Mouse (Mus musculus) lung, embryonic 16.5 days (tissue): ENCODE results near the gene Larp1. TPM values are rescaled to one million over a fixed set of nuclear protein-coding genes. Genes with fewer than 3 reads are reported as not detected.

Source experiments
- ATAC-seq: fragments of 200-750 bp; cut with Nextera tagmentation; 2 replicates; pipeline ENCODE4 v1.8.0; 2017; ENCODE audit warnings: low read depth, mild to moderate bottlenecking, moderate library complexity
- H3K27ac ChIP-seq: fragments of 300-500 bp; sonication (generic); 2 replicates; pipeline ENCODE4 v1.5.1; 2014; ENCODE audit warnings: mild to moderate bottlenecking, control low read depth, low read length
- H3K27me3 ChIP-seq: fragments of 300-500 bp; sonication (generic); 2 replicates; pipeline ENCODE4 v1.6.1; 2014; ENCODE audit warnings: low read depth, low read length, mixed read lengths; ENCODE audit not compliant: control insufficient read depth, insufficient read depth
- H3K36me3 ChIP-seq: fragments of 300-500 bp; sonication (generic); 2 replicates; pipeline ENCODE4 v1.6.1; 2014; ENCODE audit warnings: low read length; ENCODE audit not compliant: control insufficient read depth, insufficient read depth
- H3K4me1 ChIP-seq: fragments of 300-500 bp; sonication (generic); replicated peaks from 2 replicates; pipeline ENCODE4 v1.6.1; 2014; ENCODE audit warnings: low read length, mixed read lengths; ENCODE audit not compliant: control insufficient read depth, insufficient read depth
- H3K4me2 ChIP-seq: fragments of 300-500 bp; sonication (generic); 2 replicates; pipeline ENCODE4 v1.6.1; 2014; ENCODE audit warnings: low read depth, low read length, control low read depth
- H3K4me3 ChIP-seq: fragments of 300-500 bp; sonication (generic); 2 replicates; pipeline ENCODE4 v1.5.1; 2014; ENCODE audit warnings: mild to moderate bottlenecking, low read length, control low read depth
- H3K9ac ChIP-seq: fragments of 300-500 bp; sonication (generic); 2 replicates; pipeline ENCODE4 v1.6.1; 2014; ENCODE audit warnings: low read length, control low read depth
- H3K9me3 ChIP-seq: fragments of 300-500 bp; sonication (generic); 2 replicates; pipeline ENCODE4 v1.6.1; 2016; ENCODE audit warnings: low read length; ENCODE audit not compliant: control insufficient read depth
- WGBS: fragments of 180-500 bp; shearing (Covaris S2); extraction: QIAGEN DNeasy Blood & Tissue Kit; methylation state at CpG from one replicate; pipeline ENCODE4 v1.1.7; 2014; 5-methylcytosine and 5-hydroxymethylcytosine counted together
- polyA plus RNA-seq: library from polyadenylated mRNA; unstranded; fragments of >200 nt; fragmentation: Nextera tagmentation; extraction: Ambion mirVana; gene quantifications from 2 replicates; pipeline ENCODE4 v1.2.1, GENCODE M21; 2015

Larp1 gene
- polyA plus RNA-seq, 1 experiment from 2014 or later, result 16.3 TPM

DNA sequence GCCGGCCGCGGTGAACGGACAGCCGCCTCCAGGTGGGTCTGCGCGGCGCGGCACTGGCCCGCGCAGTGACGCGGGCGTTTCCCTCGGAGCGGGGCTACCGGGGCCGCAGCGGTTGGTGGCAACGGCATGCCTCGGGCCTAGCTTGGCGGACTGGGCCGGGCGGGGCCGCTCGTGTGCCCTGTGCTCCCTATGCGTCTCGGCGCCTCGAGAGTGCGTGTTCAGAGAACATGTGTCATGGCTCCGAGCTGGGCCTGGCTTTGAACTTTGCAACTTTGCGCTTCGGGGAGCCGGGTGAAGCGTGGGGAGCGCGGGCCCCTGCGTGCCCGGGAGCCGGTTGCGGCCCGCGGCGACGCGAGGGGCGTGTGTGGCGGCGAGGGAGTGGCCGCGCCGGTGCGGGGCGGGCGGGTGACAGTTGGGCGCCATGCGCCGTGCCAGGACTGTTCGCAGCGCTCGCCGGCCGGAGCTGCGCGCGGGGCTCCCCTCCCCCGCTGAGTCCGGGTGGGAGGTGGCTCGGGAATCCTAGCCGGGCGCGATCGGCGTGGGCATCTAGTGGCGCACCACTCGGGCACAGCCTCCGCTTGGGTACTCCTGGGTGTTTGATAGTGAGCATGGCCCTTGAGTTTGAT, 765 bp downstream of the Larp1 start:
- peak; percentile 63 for ATAC-seq
- Histone ChIP-seq H3K27ac (peak overlapping the region; percentile 88), H3K4me1 (peaks cover 28% of the 10 kb centered on the region), H3K9ac (peak overlapping the region; percentile 93), H3K4me3 (peak overlapping the region; percentile 95), H3K36me3 (no peaks in the 10 kb centered on the region), H3K27me3 (no peaks in the 10 kb centered on the region), H3K4me2 (peak overlapping the region; percentile 67), H3K9me3 (no peaks in the 10 kb centered on the region)
- WGBS, result under 1% methylated on average over 66 of the region's 78 CpGs

DNA sequence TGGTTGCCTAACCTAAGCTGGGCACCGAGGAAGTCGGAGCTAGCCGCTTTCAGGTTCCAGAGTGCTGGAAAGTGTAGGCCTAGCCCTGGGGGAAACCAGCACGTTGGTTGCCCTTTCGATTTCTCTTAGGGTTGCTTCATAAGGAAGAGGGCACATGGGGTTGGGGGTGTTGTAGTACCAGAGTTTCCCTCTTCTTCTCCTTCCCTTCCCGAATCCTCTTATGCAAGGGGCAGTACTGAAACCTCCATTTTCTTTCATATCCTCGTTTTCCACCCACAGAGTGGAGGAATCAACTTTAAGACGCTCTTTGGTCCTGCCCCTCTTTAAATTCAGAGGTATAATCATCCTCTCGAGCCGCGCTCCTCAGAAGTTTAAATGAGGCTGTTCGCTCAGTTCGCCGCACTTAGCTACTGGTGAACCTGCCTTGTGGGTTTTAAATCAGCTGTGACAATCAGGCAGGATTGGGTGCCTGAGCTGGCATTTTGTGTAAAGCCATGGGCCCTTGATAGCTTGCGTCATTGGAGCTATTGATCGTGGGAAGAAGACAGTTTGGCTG, 1.4 kb downstream of the Larp1 start:
- no peak for ATAC-seq
- peaks cover 31% of the 10 kb centered on the region for H3K4me1 ChIP-seq
- 2% methylated on average over 16 of the region's 16 CpGs for WGBS
- H3K9me3 ChIP-seq, result no peaks in the 10 kb centered on the region
- peak overlapping the region; percentile 93 for H3K9ac ChIP-seq
- peak overlapping the region; percentile 88 for H3K27ac ChIP-seq
- H3K36me3 ChIP-seq, result no peaks in the 10 kb centered on the region
- H3K4me2 ChIP-seq, result peak overlapping the region; percentile 67
- no peaks in the 10 kb centered on the region for H3K27me3 ChIP-seq
- H3K4me3 ChIP-seq, result peak overlapping the region; percentile 95

DNA sequence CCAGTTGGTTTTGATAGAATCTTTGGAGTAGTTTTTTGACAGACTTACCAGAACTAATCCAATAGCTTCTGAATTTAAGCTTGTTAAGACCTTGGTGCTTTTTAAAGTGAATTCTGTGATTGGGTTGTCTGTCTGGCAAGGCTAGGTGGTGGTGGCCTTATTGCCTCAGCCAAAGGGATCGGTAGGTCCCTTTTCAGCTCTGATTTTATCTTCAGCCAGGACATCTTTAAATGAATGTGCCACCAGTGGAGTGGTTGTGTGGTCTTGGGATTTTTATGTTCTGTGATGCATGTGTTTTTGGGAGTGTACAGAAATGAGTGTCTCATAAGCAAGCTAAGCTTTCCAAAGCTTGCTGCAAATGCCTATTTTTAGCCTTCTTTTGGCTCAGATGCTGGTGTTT, 2.1 kb downstream of the Larp1 start:
- peak overlapping the region; percentile 39 for H3K9ac ChIP-seq
- peak overlapping the region; percentile 67 for H3K4me2 ChIP-seq
- no peaks in the 10 kb centered on the region for H3K36me3 ChIP-seq
- peak overlapping the region; percentile 12; the same call in 1 of the 2 replicates for H3K27ac ChIP-seq
- 18% methylated on average over 1 of the region's 1 CpGs for WGBS
- peaks cover 32% of the 10 kb centered on the region for H3K4me1 ChIP-seq
- no peaks in the 10 kb centered on the region for H3K9me3 ChIP-seq
- H3K27me3 ChIP-seq, result no peaks in the 10 kb centered on the region
- ATAC-seq, result no peak
- H3K4me3 ChIP-seq, result peak overlapping the region; percentile 95

DNA sequence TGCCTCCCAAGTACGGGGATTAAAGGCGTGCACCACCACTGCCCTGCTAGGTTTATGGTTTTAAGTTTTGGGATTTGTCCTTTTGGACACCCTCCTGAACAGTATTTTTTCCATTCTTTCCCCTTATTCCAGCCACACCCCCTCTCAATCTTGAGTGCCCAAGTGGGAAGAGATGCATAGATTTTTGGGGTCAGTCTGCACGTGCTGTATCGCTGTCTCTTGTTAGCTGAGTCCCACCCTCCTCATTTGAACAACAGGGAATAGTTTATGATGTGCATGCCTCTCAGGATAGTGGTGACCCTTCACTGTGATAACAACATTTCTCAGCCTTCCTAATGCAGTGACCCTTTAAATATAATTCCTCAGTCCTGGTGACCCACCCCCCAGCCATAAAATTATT, 2.9 kb downstream of the Larp1 start:
- WGBS, result 60% methylated on average over 4 of the region's 4 CpGs
- Histone ChIP-seq H3K36me3 (no peaks in the 10 kb centered on the region), H3K4me3 (no peak overlapping the region), H3K4me2 (no peak overlapping the region; the same call in 1 of the 2 replicates), H3K9me3 (no peaks in the 10 kb centered on the region), H3K27me3 (no peaks in the 10 kb centered on the region), H3K9ac (no peak overlapping the region), H3K4me1 (peaks cover 41% of the 10 kb centered on the region), H3K27ac (no peak overlapping the region)
- ATAC-seq, result no peak

DNA sequence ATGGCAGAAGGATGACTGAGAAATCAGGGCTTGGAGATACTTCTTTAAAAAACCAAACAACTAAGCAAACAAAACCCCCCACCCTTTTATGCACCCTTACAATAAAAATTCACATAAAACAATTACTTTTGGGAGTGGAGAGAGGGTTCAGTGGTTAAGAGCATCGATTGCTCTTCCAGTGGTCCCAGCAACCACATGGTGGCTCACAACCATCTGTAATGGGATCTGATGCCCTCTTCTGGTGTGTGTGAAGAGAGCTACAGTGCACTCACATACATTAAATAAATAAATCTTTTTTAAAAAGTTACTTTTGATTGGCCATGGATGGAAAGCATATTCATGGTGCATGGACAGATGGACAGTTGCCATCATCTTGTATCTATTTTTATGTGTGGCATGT, 3.8 kb downstream of the Larp1 start:
- ATAC-seq, result no peak
- Histone ChIP-seq H3K4me3 (no peak overlapping the region), H3K4me1 (peaks cover 49% of the 10 kb centered on the region), H3K9me3 (no peaks in the 10 kb centered on the region), H3K9ac (no peak overlapping the region), H3K4me2 (no peak overlapping the region), H3K27me3 (no peaks in the 10 kb centered on the region), H3K36me3 (no peaks in the 10 kb centered on the region), H3K27ac (no peak overlapping the region)
- 82% methylated on average over 1 of the region's 1 CpGs for WGBS

DNA sequence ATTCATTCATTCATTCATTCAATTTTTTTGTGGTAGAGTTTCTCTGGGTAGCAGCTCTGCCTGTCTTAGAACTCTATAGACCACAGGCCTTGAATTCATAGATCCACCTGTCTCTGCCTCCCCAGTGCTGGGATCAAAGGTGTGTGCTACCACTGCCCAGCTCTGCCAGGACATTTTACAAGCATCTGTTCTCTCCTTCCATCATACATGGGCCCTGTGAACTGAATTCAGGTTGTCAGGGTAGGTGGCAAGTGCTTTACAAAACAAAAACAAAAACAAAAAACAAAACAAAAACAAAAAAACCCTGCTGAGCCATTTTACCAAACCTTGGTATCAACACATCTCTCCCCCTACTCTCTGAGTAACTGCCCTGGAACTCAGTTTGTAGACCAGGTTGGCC, 4.2 kb downstream of the Larp1 start:
- H3K4me2 ChIP-seq, result no peak overlapping the region
- H3K9me3 ChIP-seq, result no peaks in the 10 kb centered on the region
- no peak overlapping the region for H3K4me3 ChIP-seq
- H3K4me1 ChIP-seq, result peaks cover 50% of the 10 kb centered on the region
- H3K27ac ChIP-seq, result no peak overlapping the region
- H3K27me3 ChIP-seq, result no peaks in the 10 kb centered on the region
- H3K36me3 ChIP-seq, result no peaks in the 10 kb centered on the region
- ATAC-seq, result no peak
- no peak overlapping the region for H3K9ac ChIP-seq

DNA sequence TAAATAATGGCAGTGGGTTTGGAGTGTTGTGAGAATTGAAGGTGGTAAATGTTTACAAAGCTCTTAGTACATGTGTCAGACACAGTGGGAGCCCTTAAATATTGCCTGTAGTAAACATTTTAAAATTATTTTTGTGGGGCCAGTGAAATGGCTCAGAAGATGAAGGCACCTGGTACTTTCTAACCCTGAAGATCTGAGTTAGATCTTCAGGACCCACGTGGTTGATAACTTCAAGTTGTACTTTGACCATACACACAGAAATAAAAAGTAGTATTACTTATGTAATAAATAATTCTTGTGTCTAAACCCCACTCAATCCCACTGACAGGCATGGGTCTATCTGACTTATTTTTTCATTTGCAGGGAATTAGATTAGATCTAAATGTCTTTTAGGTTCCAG, 5.7 kb downstream of the Larp1 start:
- Histone ChIP-seq H3K27me3 (no peaks in the 10 kb centered on the region), H3K4me1 (peaks cover 52% of the 10 kb centered on the region), H3K9ac (no peak overlapping the region), H3K27ac (no peak overlapping the region), H3K36me3 (no peaks in the 10 kb centered on the region), H3K4me2 (no peak overlapping the region), H3K9me3 (no peaks in the 10 kb centered on the region), H3K4me3 (no peak overlapping the region)
- 51% methylated on average over 1 of the region's 1 CpGs for WGBS
- no peak for ATAC-seq

DNA sequence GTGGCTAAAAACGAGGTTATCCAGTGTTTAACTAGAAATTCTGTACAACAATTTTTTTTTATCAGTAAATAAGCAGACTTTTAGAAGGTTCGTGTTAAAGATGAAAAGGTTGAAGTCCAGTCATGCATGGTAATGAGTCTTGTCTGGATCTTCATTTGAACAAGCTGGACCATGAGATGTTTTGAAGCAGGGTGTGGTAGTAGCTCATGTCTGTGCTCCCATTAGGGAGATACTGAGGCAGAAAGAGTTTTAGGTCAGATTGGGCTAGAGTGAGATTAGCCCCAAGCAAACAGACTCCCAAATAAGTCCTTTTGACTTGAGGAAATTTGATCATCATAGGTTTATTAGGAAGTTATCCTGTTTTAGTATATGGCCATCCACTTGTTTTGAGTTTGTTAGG, 6.5 kb downstream of the Larp1 start:
- no peaks in the 10 kb centered on the region for H3K36me3 ChIP-seq
- 54% methylated on average over 2 of the region's 2 CpGs for WGBS
- no peak overlapping the region for H3K27ac ChIP-seq
- H3K4me2 ChIP-seq, result no peak overlapping the region
- H3K9ac ChIP-seq, result no peak overlapping the region
- no peaks in the 10 kb centered on the region for H3K27me3 ChIP-seq
- no peak overlapping the region for H3K4me3 ChIP-seq
- ATAC-seq, result no peak
- peaks cover 58% of the 10 kb centered on the region for H3K4me1 ChIP-seq
- no peaks in the 10 kb centered on the region for H3K9me3 ChIP-seq

DNA sequence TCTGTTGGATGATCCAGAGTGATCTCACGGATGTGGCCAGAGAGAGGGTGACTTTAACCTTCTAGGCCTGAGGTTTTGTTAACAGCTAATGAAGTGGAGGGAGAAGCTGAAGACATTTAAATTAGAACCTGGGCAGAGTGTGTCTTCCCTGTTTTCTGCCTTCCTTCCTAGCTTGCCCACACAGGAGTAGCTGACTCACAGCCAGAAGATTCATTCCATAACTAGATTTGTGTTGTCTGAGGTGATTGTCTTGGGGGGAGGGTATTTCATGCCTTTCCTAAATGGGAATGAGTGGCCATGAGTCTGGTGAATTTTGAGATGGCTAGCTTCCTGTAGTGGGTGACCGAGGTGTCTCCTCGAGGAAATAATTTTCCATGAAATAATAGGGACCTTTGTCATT, 7.5 kb downstream of the Larp1 start:
- 42% methylated on average over 3 of the region's 3 CpGs for WGBS
- Histone ChIP-seq H3K4me2 (no peak overlapping the region), H3K4me1 (peaks cover 58% of the 10 kb centered on the region), H3K9ac (no peak overlapping the region), H3K27me3 (no peaks in the 10 kb centered on the region), H3K27ac (no peak overlapping the region), H3K9me3 (no peaks in the 10 kb centered on the region), H3K4me3 (no peak overlapping the region), H3K36me3 (no peaks in the 10 kb centered on the region)
- ATAC-seq, result no peak
